8 mouse cellular contexts compared by ENCODE assay signal in genomic region chr7:71960453-71961230, GRCm38 (mm10).
DNase-seq lines count a peak whose midpoint lies in the region; ATAC-seq and TF ChIP-seq lines count a peak whose summit lies in the region.

No protein-coding gene starts in this region.

- H3K9me3 ChIP-seq in hindbrain, embryonic 16.5 days (ENCODE audit: control insufficient read depth, low read length) = no peaks in the 10 kb centered on the region
- H3K9me3 ChIP-seq in midbrain, embryonic 14.5 days (ENCODE audit: control insufficient read depth, low read length) = no peaks in the 10 kb centered on the region

- no peaks in the 10 kb centered on the region for H3K27me3 ChIP-seq in hindbrain, embryonic 16.5 days (replicated peaks; ENCODE audit: control insufficient read depth, insufficient read depth, low read length)
- H3K27me3 ChIP-seq in liver, adult 2 months (ENCODE audit: control insufficient read depth, insufficient read depth, low read length) = no peaks in the 10 kb centered on the region
- no peaks in the 10 kb centered on the region for H3K27me3 ChIP-seq in midbrain, embryonic 14.5 days (ENCODE audit: control insufficient read depth, insufficient read depth, low read length)

- DNase-seq in left cerebral cortex, postnatal 4 days = peak; percentile 45
- no peak for DNase-seq in left cerebral cortex, adult 2 months (ENCODE audit: extremely low spot score in 1 of 2, low spot score in 2 of 2)
- peak; percentile 26 for DNase-seq in gastrocnemius, postnatal 25 days
- DNase-seq in liver, adult 2 months (ENCODE audit: extremely low read depth, low read depth, low spot score) = peak; percentile 38
- DNase-seq in midbrain, embryonic 14.5 days = peak; percentile 72
- peak; percentile 32 to 55 for DNase-seq in urinary bladder, postnatal 36 days (ENCODE audit: low spot score in 2 of 2)
- no peak for DNase-seq in layer of hippocampus, adult 2 months (ENCODE audit: low spot score in 2 of 2)

- H3K36me3 ChIP-seq in hindbrain, embryonic 16.5 days (ENCODE audit: control insufficient read depth, insufficient read depth, low read length) = no peaks in the 10 kb centered on the region
- H3K36me3 ChIP-seq in liver, adult 2 months (ENCODE audit: control insufficient read depth, insufficient read depth, low read length) = no peaks in the 10 kb centered on the region
- H3K36me3 ChIP-seq in midbrain, embryonic 14.5 days (ENCODE audit: control insufficient read depth, insufficient read depth, low read length) = no peaks in the 10 kb centered on the region

- intact Hi-C loops in left cerebral cortex, postnatal 4 days (cut with DNase I) = no loop called here
- intact Hi-C loops in left cerebral cortex, adult 2 months (cut with DNase I) = no loop called here

- WGBS in hindbrain, embryonic 16.5 days = 3% methylated on average over 11 of the region's 11 CpGs
- 13% methylated on average over 11 of the region's 11 CpGs for WGBS in liver, adult 2 months
- WGBS in midbrain, embryonic 14.5 days = under 1% methylated on average over 11 of the region's 11 CpGs

- no peak for TF ChIP-seq CTCF in left cerebral cortex, adult 2 months (IDR thresholded peaks at IDR 0.05)
- TF ChIP-seq CTCF in liver, adult 2 months (IDR thresholded peaks at IDR 0.05; ENCODE audit: low read depth, low read length) = no peak
- TF ChIP-seq CTCF in layer of hippocampus, adult 2 months (conservative IDR thresholded peaks at IDR 0.05) = no peak

- ATAC-seq in hindbrain, embryonic 16.5 days = peak; percentile 82
- ATAC-seq in midbrain, embryonic 14.5 days (ENCODE audit: low FRiP score, low TSS enrichment) = peak; percentile 40; the same call in 1 of the 2 replicates

- H3K4me3 ChIP-seq in left cerebral cortex, adult 2 months = no peak overlapping the region
- peak overlapping the region; percentile 10; the same call in 1 of the 2 replicates for H3K4me3 ChIP-seq in hindbrain, embryonic 16.5 days (ENCODE audit: low read length)
- no peak overlapping the region for H3K4me3 ChIP-seq in liver, adult 2 months (ENCODE audit: insufficient read depth, low read depth, low read length)
- 0 out of 2 replicates have a peak overlapping the region, but pooled peaks have one; percentile 4 for H3K4me3 ChIP-seq in midbrain, embryonic 14.5 days (replicated peaks; ENCODE audit: low read depth, low read length)
- H3K4me3 ChIP-seq in layer of hippocampus, adult 2 months = no peak overlapping the region

- peaks cover 10% of the 10 kb centered on the region; the same call in 1 of the 2 replicates for H3K4me1 ChIP-seq in hindbrain, embryonic 16.5 days (ENCODE audit: control insufficient read depth, insufficient read depth, low read depth, low read length)
- peaks cover 2% of the 10 kb centered on the region; the same call in 1 of the 2 replicates for H3K4me1 ChIP-seq in liver, adult 2 months (ENCODE audit: control insufficient read depth, insufficient read depth, low read length)
- peaks cover 5% of the 10 kb centered on the region; the same call in 1 of the 2 replicates for H3K4me1 ChIP-seq in midbrain, embryonic 14.5 days (ENCODE audit: control insufficient read depth, insufficient read depth, low read length)

- H3K27ac ChIP-seq in left cerebral cortex, adult 2 months = no peak overlapping the region
- H3K27ac ChIP-seq in hindbrain, embryonic 16.5 days (ENCODE audit: low read depth, low read length) = no peak overlapping the region
- peak overlapping the region; percentile 32 for H3K27ac ChIP-seq in liver, adult 2 months (replicated peaks; ENCODE audit: insufficient read depth, low read depth, low read length)
- H3K27ac ChIP-seq in midbrain, embryonic 14.5 days (replicated peaks; ENCODE audit: low read depth, low read length) = no peak overlapping the region
- H3K27ac ChIP-seq in layer of hippocampus, adult 2 months = no peak overlapping the region

- H3K79me2 ChIP-seq in liver, adult 2 months (ENCODE audit: control insufficient read depth, insufficient read depth, low read length) = no peaks in the 10 kb centered on the region

- H3K9ac ChIP-seq in hindbrain, embryonic 16.5 days (ENCODE audit: low read depth, low read length) = 0 out of 2 replicates have a peak overlapping the region, but pooled peaks have one; percentile 42
- H3K9ac ChIP-seq in liver, adult 2 months (ENCODE audit: low read depth, low read length) = no peak overlapping the region
- no peak overlapping the region for H3K9ac ChIP-seq in midbrain, embryonic 14.5 days (replicated peaks; ENCODE audit: low read length)

- peak overlapping the region; percentile 50 for H3K4me2 ChIP-seq in hindbrain, embryonic 16.5 days (ENCODE audit: low read length)
- H3K4me2 ChIP-seq in midbrain, embryonic 14.5 days (ENCODE audit: low read length) = peak overlapping the region; percentile 41

- TF ChIP-seq POLR2A in liver, adult 2 months (IDR thresholded peaks at IDR 0.05; ENCODE audit: extremely low read depth, insufficient read depth, low read length) = no peak

Comparison
In these comparisons a context has a peak if more than half of its experiments do, and no peak if none do; other contexts are left out.
1. DNase-seq: peak in left cerebral cortex, postnatal 4 days (single experiment), gastrocnemius, postnatal 25 days (single experiment), liver, adult 2 months (single experiment), midbrain, embryonic 14.5 days (single experiment) and urinary bladder, postnatal 36 days (2 of 2); none in left cerebral cortex, adult 2 months (0 of 2) and layer of hippocampus, adult 2 months (0 of 2).
2. H3K4me3 ChIP-seq: peak in hindbrain, embryonic 16.5 days (single experiment) and midbrain, embryonic 14.5 days (single experiment); none in left cerebral cortex, adult 2 months (single experiment), liver, adult 2 months (single experiment) and layer of hippocampus, adult 2 months (single experiment).